Mouse (Mus musculus) kidney, adult 10 weeks (tissue): ENCODE data around the gene Rps17. TPM values are rescaled to one million over a fixed set of nuclear protein-coding genes. Genes with fewer than 3 reads are reported as not detected.

ENCODE experiments used
- polyA plus RNA-seq: library from polyadenylated mRNA; stranded (reverse); fragments of 350-450 nt; fragmentation: Illumina TruSeq; extraction: RNeasy Lipid Tissue Mini Kit (QIAGEN cat#74804); gene quantifications from one replicate; pipeline ENCODE4 v1.2.3, GENCODE M21; 2014; ENCODE audit warnings: low read depth, low replicate concordance

The Rps17 gene
- 353 TPM for polyA plus RNA-seq

GRCm38 (mm10) chr7:81344544-81345446 lies at the start of gene Rps17:
TSS of gene Rps17 (minus strand) at chr7:81345254.

Other genes starting within 250 kb of the Rps17 start
- not detected for gene Slc28a1, start 230.5 kb downstream of the Rps17 start, polyA plus RNA-seq
- gene Pde8a, start 131.7 kb downstream of the Rps17 start, polyA plus RNA-seq = 121 TPM
- 19.3 TPM for gene Cpeb1, start 110.2 kb upstream of the Rps17 start, polyA plus RNA-seq
- not detected for gene Ap3b2, start 148.7 kb upstream of the Rps17 start, polyA plus RNA-seq
- not detected for gene BC048679, start 153.0 kb upstream of the Rps17 start, polyA plus RNA-seq
- not detected for gene Fsd2, start 221.7 kb upstream of the Rps17 start, polyA plus RNA-seq
- 7.3 TPM for gene Whamm, start 226.0 kb upstream of the Rps17 start, polyA plus RNA-seq